Mouse (Mus musculus) MEL (cell line): ENCODE measurements around the gene Fbf1. TPM values are rescaled to one million over a fixed set of nuclear protein-coding genes. Genes with fewer than 3 reads are reported as not detected.

Source experiments
- DNase-seq: peaks from one replicate; pipeline ENCODE4 v3.0.0; 2011; ENCODE audit warnings: low read depth, low spot score
- H3K27ac ChIP-seq: 2 replicates; pipeline ENCODE4 v1.5.1; 2012; ENCODE audit warnings: low read depth, mild to moderate bottlenecking, control low read depth, low read length, moderate library complexity; ENCODE audit not compliant: control insufficient read depth
- H3K27me3 ChIP-seq, 2 experiments: fragments of 150-350 bp in 1 of 2; sonication (generic) in 1 of 2; 2 replicates each; pipeline ENCODE4 v1.6.1; 2012; ENCODE audit warnings: low read length in 2 of 2, mild to moderate bottlenecking in 2 of 2, improper control_type of control experiment in 1 of 2, moderate library complexity in 1 of 2; ENCODE audit not compliant: insufficient read depth in 2 of 2, control insufficient read depth in 1 of 2
- H3K36me3 ChIP-seq, 2 experiments: 2 replicates each; pipeline ENCODE4 v1.6.1; 2012 to 2014; ENCODE audit warnings: low read length in 2 of 2, improper control_type of control experiment in 1 of 2, inconsistent platforms in 1 of 2, mild to moderate bottlenecking in 1 of 2; ENCODE audit not compliant: insufficient read depth in 2 of 2, control insufficient read depth in 1 of 2
- H3K4me1 ChIP-seq, 2 experiments: fragments of 150-350 bp in 1 of 2; sonication (generic) in 1 of 2; 2 replicates each; pipeline ENCODE4 v1.6.1; 2012; ENCODE audit warnings: low read length in 2 of 2, improper control_type of control experiment in 1 of 2, mild to moderate bottlenecking in 1 of 2; ENCODE audit not compliant: insufficient read depth in 2 of 2, control insufficient read depth in 1 of 2
- H3K4me3 ChIP-seq, 2 experiments: fragments of 150-350 bp in 1 of 2; sonication (generic) in 1 of 2; 2 replicates each; pipeline ENCODE4 v1.5.1; 2012; ENCODE audit warnings: low read depth in 2 of 2, low read length in 2 of 2, mild to moderate bottlenecking in 2 of 2, moderate library complexity in 2 of 2, control low read depth in 1 of 2, improper control_type of control experiment in 1 of 2; ENCODE audit not compliant: control insufficient read depth in 1 of 2, insufficient read depth in 1 of 2
- H3K79me2 ChIP-seq: 2 replicates; pipeline ENCODE4 v1.6.1; 2012; ENCODE audit warnings: mild to moderate bottlenecking, low read length, moderate library complexity; ENCODE audit not compliant: control insufficient read depth, poor library complexity, insufficient read depth
- H3K9ac ChIP-seq: 2 replicates; pipeline ENCODE4 v1.6.1; 2012; ENCODE audit warnings: low read depth, mild to moderate bottlenecking, control low read depth, low read length, moderate library complexity; ENCODE audit not compliant: control insufficient read depth, poor library complexity, severe bottlenecking
- H3K9me3 ChIP-seq: fragments of 150-350 bp; sonication (generic); replicated peaks from 2 replicates; pipeline ENCODE4 v1.6.1; 2012; ENCODE audit warnings: mild to moderate bottlenecking, low read length, improper control_type of control experiment, moderate library complexity; ENCODE audit not compliant: insufficient read depth
- CHD1 ChIP-seq: IDR thresholded peaks from 2 replicates; pipeline ENCODE4 v1.6.1; 2012; ENCODE audit warnings: low read depth, mild to moderate bottlenecking, inconsistent platforms, low read length, improper control_type of control experiment
- CTCF ChIP-seq, 3 experiments: IDR thresholded peaks in 2 of 3; conservative IDR thresholded peaks in 1 of 3; 2 replicates each; pipeline ENCODE4 v1.5.1; 2011 to 2012; ENCODE audit warnings: low read length in 3 of 3, low read depth in 2 of 3, mild to moderate bottlenecking in 2 of 3, improper control_type of control experiment in 1 of 3, inconsistent platforms in 1 of 3, mixed read lengths in 1 of 3, moderate library complexity in 1 of 3; ENCODE audit not compliant: control insufficient read depth in 1 of 3, insufficient read depth in 1 of 3, poor library complexity in 1 of 3, severe bottlenecking in 1 of 3
- ELF1 ChIP-seq: IDR thresholded peaks from 2 replicates; pipeline ENCODE4 v1.6.1; 2014; ENCODE audit warnings: low read depth, mild to moderate bottlenecking, inconsistent platforms, low read length, improper control_type of control experiment, moderate library complexity
- EP300 ChIP-seq, 2 experiments: IDR thresholded peaks; 2 replicates each; pipeline ENCODE4 v1.6.1; 2011; ENCODE audit warnings: improper control_type of control experiment in 2 of 2, low read length in 2 of 2, low read depth in 1 of 2, mild to moderate bottlenecking in 1 of 2
- ETS1 ChIP-seq: IDR thresholded peaks from 2 replicates; pipeline ENCODE4 v1.6.1; 2012; ENCODE audit warnings: low read depth, mild to moderate bottlenecking, inconsistent platforms, low read length, improper control_type of control experiment, moderate library complexity
- JUND ChIP-seq: IDR thresholded peaks from 2 replicates; pipeline ENCODE4 v1.6.1; 2011; ENCODE audit warnings: low read depth, mild to moderate bottlenecking, improper control_type of control experiment, low read length
- MAX ChIP-seq: IDR thresholded peaks from 2 replicates; pipeline ENCODE4 v1.6.1; 2011; ENCODE audit warnings: low read length, improper control_type of control experiment
- MEF2A ChIP-seq: IDR thresholded peaks from 2 replicates; pipeline ENCODE4 v1.6.1; 2014; ENCODE audit warnings: low read depth, mild to moderate bottlenecking, inconsistent platforms, low read length, improper control_type of control experiment; ENCODE audit not compliant: poor library complexity, insufficient replicate concordance, severe bottlenecking; ENCODE audit errors: extremely low read depth
- MXI1 ChIP-seq: IDR thresholded peaks from 2 replicates; pipeline ENCODE4 v1.6.1; 2011; ENCODE audit warnings: mild to moderate bottlenecking, low read depth, low read length, improper control_type of control experiment
- MYB ChIP-seq: IDR thresholded peaks from 2 replicates; pipeline ENCODE4 v1.6.1; 2011; ENCODE audit warnings: mild to moderate bottlenecking, low read depth, low read length, improper control_type of control experiment
- MYC ChIP-seq: IDR thresholded peaks from 2 replicates; pipeline ENCODE4 v1.6.1; 2011; ENCODE audit warnings: low read depth, mild to moderate bottlenecking, low read length, improper control_type of control experiment, moderate library complexity
- NELFE ChIP-seq: IDR thresholded peaks from 2 replicates; pipeline ENCODE4 v1.6.1; 2011; ENCODE audit warnings: low read depth, low read length, improper control_type of control experiment
- POLR2AphosphoS2 ChIP-seq: IDR thresholded peaks from 2 replicates; pipeline ENCODE4 v1.6.1; 2011; ENCODE audit warnings: low read length, improper control_type of control experiment
- POLR2AphosphoS5 ChIP-seq: IDR thresholded peaks from 2 replicates; pipeline ENCODE4 v1.6.1; 2012; ENCODE audit warnings: low read depth, borderline replicate concordance, mild to moderate bottlenecking, inconsistent platforms, low read length, moderate library complexity, mixed read lengths
- RAD21 ChIP-seq: IDR thresholded peaks from 2 replicates; pipeline ENCODE4 v1.6.1; 2011; ENCODE audit warnings: mild to moderate bottlenecking, low read depth, low read length, improper control_type of control experiment
- RCOR1 ChIP-seq: IDR thresholded peaks from 2 replicates; pipeline ENCODE4 v1.6.1; 2012; ENCODE audit warnings: low read depth, mild to moderate bottlenecking, inconsistent platforms, low read length, improper control_type of control experiment
- SMC3 ChIP-seq: IDR thresholded peaks from 2 replicates; pipeline ENCODE4 v1.6.1; 2011; ENCODE audit warnings: low read depth, low read length, improper control_type of control experiment
- TAL1 ChIP-seq: IDR thresholded peaks from 2 replicates; pipeline ENCODE4 v1.6.1; 2012; ENCODE audit warnings: mild to moderate bottlenecking, inconsistent platforms, low read length, moderate library complexity, mixed read lengths
- TBP ChIP-seq: IDR thresholded peaks from 2 replicates; pipeline ENCODE4 v1.8.0; 2011; ENCODE audit warnings: low read depth, low read length, improper control_type of control experiment
- TCF12 ChIP-seq: IDR thresholded peaks from 2 replicates; pipeline ENCODE4 v1.6.1; 2014; ENCODE audit warnings: low read depth, mild to moderate bottlenecking, inconsistent platforms, low read length, improper control_type of control experiment, moderate library complexity
- USF2 ChIP-seq, 2 experiments: IDR thresholded peaks; 2 replicates each; pipeline ENCODE4 v1.6.1; 2011 to 2012; ENCODE audit warnings: improper control_type of control experiment in 2 of 2, low read length in 2 of 2, borderline replicate concordance in 1 of 2, inconsistent platforms in 1 of 2, low read depth in 1 of 2, mild to moderate bottlenecking in 1 of 2; ENCODE audit not compliant: insufficient read depth in 1 of 2
- ZMIZ1 ChIP-seq: IDR thresholded peaks from 2 replicates; pipeline ENCODE4 v1.6.1; 2012; ENCODE audit warnings: low read depth, mild to moderate bottlenecking, inconsistent platforms, low read length, improper control_type of control experiment, moderate library complexity
- polyA plus RNA-seq, 2 experiments: library from polyadenylated mRNA; stranded (reverse) in 1 of 2; unstranded in 1 of 2; fragments of >175 nt in 1 of 2; fragments of >200 nt in 1 of 2; gene quantifications; 2 replicates each; pipeline versions ENCODE4 v1.2.1 to v1.2.4; 2012; ENCODE audit warnings: low replicate concordance in 2 of 2, low read depth in 1 of 2; ENCODE audit not compliant: insufficient read length in 2 of 2, insufficient read depth in 1 of 2, missing spikeins in 1 of 2
- total RNA-seq: library from RNA; depleted of rRNA; stranded (reverse); fragments of 300-350 nt; gene quantifications from 2 replicates; pipeline ENCODE4 v1.2.3, GENCODE M21; 2012

Gene Fbf1
- total and polyA plus RNA-seq, 3 experiments, result 29.2 to 32.5 TPM; not detected in 1

- TF ChIP-seq ZMIZ1 (no peak), MXI1 (no peak), CHD1 (no peak), CTCF (IDR thresholded peaks at IDR 0.05 in 2 of 3, conservative IDR thresholded peaks at IDR 0.05 in 1 of 3; ENCODE audit: control insufficient read depth in 1 of 3, insufficient read depth in 1 of 3, low read depth in 2 of 3, low read length in 3 of 3, poor library complexity in 1 of 3, severe bottlenecking in 1 of 3) (peak; percentile 42 to 64 (median 59); a peak in 5 of 6 replicates), SMC3 (peak; percentile 47), MEF2A (no peak), RAD21 (peak; percentile 31)
- DNase-seq, result peak; percentile 73
- Histone ChIP-seq H3K79me2 (no peaks in the 10 kb centered on the region), H3K9me3 (no peaks in the 10 kb centered on the region), H3K4me1 (no peaks in the 10 kb centered on the region), H3K9ac (no peak overlapping the region), H3K4me3 (no peak overlapping the region), H3K27me3 (no peaks in the 10 kb centered on the region), H3K36me3 (peaks cover 0 to 4% of the 10 kb centered on the region in 2 experiments; a peak in 1 of 4 replicates), H3K27ac (no peak overlapping the region)
These were observed 50.1 kb downstream of the Fbf1 start for GRCm38 (mm10) chr11:116117819-116118218.

- TF ChIP-seq MXI1 (no peak), EP300 (IDR thresholded peaks at IDR 0.05; ENCODE audit: low read depth in 1 of 2, low read length in 2 of 2) (no peak), JUND (no peak)
- TF ChIP-seq, all 39 proteins: peak for 0
- Histone ChIP-seq H3K27me3 (no peaks in the 10 kb centered on the region), H3K9me3 (no peaks in the 10 kb centered on the region), H3K79me2 (no peaks in the 10 kb centered on the region), H3K36me3 (peaks cover 0 to under 1% of the 10 kb centered on the region in 2 experiments; a peak in 1 of 4 replicates), H3K4me1 (no peaks in the 10 kb centered on the region), H3K9ac (no peak overlapping the region), H3K27ac (no peak overlapping the region), H3K4me3 (no peak overlapping the region)
- DNase-seq, result no peak
These were observed 50.7 kb downstream of the Fbf1 start for GRCm38 (mm10) chr11:116117241-116117640.

GRCm38 (mm10) chr11:116111611-116112203 is 56.3 kb downstream of the Fbf1 start:
- H3K9ac ChIP-seq, result no peak overlapping the region
- no peak overlapping the region for H3K27ac ChIP-seq
- H3K4me3 ChIP-seq, result no peak overlapping the region
- H3K4me1 ChIP-seq, result no peaks in the 10 kb centered on the region
- H3K79me2 ChIP-seq, result no peaks in the 10 kb centered on the region
- no peak for DNase-seq
- H3K27me3 ChIP-seq, result no peaks in the 10 kb centered on the region
- no peaks in the 10 kb centered on the region for H3K36me3 ChIP-seq
- H3K9me3 ChIP-seq, result no peaks in the 10 kb centered on the region
- TF ChIP-seq ETS1 (no peak), MXI1 (no peak), NELFE (no peak), ELF1 (no peak), MYB (no peak), JUND (no peak), USF2 (IDR thresholded peaks at IDR 0.05; ENCODE audit: borderline replicate concordance in 1 of 2, insufficient read depth in 1 of 2, low read depth in 1 of 2, low read length in 2 of 2) (no peak), EP300 (IDR thresholded peaks at IDR 0.05; ENCODE audit: low read depth in 1 of 2, low read length in 2 of 2) (no peak), RCOR1 (no peak), SMC3 (no peak), POLR2AphosphoS5 (no peak), TBP (no peak), TCF12 (no peak), MAX (no peak), MYC (no peak), TAL1 (no peak), POLR2AphosphoS2 (no peak)
